Mouse (Mus musculus): Measurements from ENCODE around the gene Rs1. TPM values are rescaled to one million over a fixed set of nuclear protein-coding genes. Genes with fewer than 3 reads are reported as not detected.
"Not testable (repeated sequence)": the region's sequence is repeated elsewhere in the genome, so short reads cannot be mapped to it uniquely, and the experiment has no call there.

The Rs1 gene
- 0.02 TPM in 1 of 2 replicates, not detected in the other for polyA plus RNA-seq (2015; fragmentation: Nextera tagmentation; extraction: Ambion mirVana)

DNA sequence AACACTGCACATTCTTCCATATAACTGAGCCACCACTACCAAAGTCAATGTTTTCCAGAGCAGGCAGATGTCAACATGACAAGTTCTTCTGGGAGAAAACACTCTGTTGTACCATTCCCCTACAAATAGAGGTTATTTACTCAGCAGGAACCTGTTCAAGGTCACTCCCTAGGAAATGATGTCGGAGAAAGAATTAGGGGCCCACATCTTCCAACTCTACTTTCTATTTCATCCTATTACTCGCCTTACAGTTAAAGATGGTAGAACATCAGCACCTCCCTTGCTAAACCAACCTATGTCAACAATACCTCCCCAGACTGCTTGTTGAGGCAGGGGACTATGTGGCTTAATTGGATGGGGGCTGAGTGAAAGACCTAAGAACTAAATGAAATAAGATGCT, at the start of gene Rs1:
Gene Rs1 (plus strand): TSS at position 301 of the 400 bp plus-strand sequence.
- no peaks in the 10 kb centered on the region for H3K4me1 ChIP-seq
- 70% methylated on average over 2 of the region's 2 CpGs for WGBS
- H3K9me3 ChIP-seq = no peaks in the 10 kb centered on the region
- ATAC-seq (ENCODE audit: borderline replicate concordance, extremely low read depth, low FRiP score, low TSS enrichment) = no peak
- H3K27ac ChIP-seq = no peak within 1 kb of the TSS
- peak within 1 kb of the TSS; percentile 42 for H3K4me2 ChIP-seq
- no peaks in the 10 kb centered on the region for H3K36me3 ChIP-seq
- H3K9ac ChIP-seq = no peak within 1 kb of the TSS
- H3K27me3 ChIP-seq = peaks cover 2% of the 10 kb centered on the region; the same call in 1 of the 2 replicates
- peak within 1 kb of the TSS; percentile 53 for H3K4me3 ChIP-seq

DNA sequence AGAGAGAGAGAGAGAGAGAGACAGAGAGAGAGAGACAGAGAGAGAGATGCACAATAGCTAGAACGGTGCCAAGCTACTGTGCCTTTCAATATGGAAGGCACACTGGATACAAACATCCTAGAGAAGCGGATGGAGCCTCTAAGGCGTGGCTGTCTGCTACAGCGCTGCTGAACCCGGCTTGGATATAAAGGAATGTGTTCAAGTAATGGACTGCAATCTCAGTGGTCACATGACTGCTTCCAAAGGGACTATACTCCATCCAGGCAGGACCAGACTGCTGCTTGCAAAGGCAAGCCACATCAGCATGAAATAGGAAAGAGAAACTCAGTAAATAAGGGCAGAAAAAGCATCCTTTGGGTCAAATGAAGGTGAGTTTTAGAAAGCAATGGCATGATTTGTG, 32.2 kb upstream of the Rs1 start, which contains the start of gene Ppef1:
Gene Ppef1 (minus strand): TSS at position 116 of the 400 bp plus-strand sequence.
- Histone ChIP-seq H3K4me3 (no peak within 1 kb of the TSS), H3K4me1 (no peaks in the 10 kb centered on the region), H3K27me3 (peaks cover 3% of the 10 kb centered on the region; the same call in 1 of the 2 replicates), H3K4me2 (no peak within 1 kb of the TSS), H3K36me3 (no peaks in the 10 kb centered on the region), H3K9me3 (no peaks in the 10 kb centered on the region), H3K9ac (no peak within 1 kb of the TSS), H3K27ac (no peak within 1 kb of the TSS)
- ATAC-seq (ENCODE audit: borderline replicate concordance, extremely low read depth, low FRiP score, low TSS enrichment) = no peak
- WGBS = 64% methylated on average over 5 of the region's 5 CpGs

DNA sequence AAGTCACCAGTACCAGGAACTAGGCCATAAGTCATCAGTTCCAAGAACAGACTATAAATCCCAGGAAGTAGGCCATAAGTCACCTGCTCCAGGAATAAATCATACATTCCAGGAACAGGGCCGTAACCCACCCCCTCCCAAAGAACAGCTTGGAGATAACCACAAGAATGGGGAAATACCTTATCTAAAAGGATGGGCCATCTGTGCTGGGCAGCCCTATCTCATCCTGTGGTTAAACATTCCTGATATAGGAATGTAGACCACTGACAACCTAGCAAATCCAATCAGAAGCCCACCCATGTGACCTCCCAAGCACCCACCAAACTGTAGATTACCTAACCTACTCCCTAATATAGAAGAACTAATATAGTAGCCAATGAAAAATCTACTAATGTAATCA, 22.4 kb upstream of the Rs1 start:
- H3K4me3 ChIP-seq = no peak overlapping the region
- no peak for ATAC-seq (ENCODE audit: borderline replicate concordance, extremely low read depth, low FRiP score, low TSS enrichment)

DNA sequence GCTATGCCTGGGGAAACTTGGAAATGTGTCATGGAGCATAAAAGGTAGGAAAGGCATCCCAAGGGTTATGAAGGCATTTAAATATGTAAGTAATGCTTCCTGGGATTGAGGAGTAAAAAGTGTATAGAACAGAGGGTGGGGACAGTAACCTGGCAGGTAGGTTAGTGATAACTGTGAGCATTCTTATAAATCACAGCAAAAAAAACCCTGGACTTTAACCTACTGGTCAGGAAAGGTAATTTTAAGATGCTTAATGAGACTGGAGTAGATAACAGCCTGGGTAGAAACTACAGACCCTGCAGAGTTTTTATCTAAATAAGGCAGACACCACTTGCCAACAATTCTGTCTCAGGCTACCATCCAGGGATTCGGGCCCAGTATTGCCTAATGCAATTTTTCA, 19.2 kb upstream of the Rs1 start:
- Histone ChIP-seq H3K4me1 (no peaks in the 10 kb centered on the region), H3K4me3 (no peak overlapping the region), H3K9ac (no peak overlapping the region), H3K4me2 (no peak overlapping the region), H3K27ac (no peak overlapping the region), H3K27me3 (no peaks in the 10 kb centered on the region), H3K9me3 (no peaks in the 10 kb centered on the region), H3K36me3 (no peaks in the 10 kb centered on the region)
- ATAC-seq (ENCODE audit: borderline replicate concordance, extremely low read depth, low FRiP score, low TSS enrichment) = no peak
- 67% methylated on average over 1 of the region's 1 CpGs for WGBS

More for the DNA sequence above, 22.4 kb upstream of the Rs1 start:
- WGBS = 88% methylated on average over 1 of the region's 1 CpGs
- H3K27ac ChIP-seq = no peak overlapping the region
- H3K36me3 ChIP-seq = no peaks in the 10 kb centered on the region
- no peaks in the 10 kb centered on the region for H3K27me3 ChIP-seq
- no peak overlapping the region for H3K9ac ChIP-seq
- no peaks in the 10 kb centered on the region for H3K4me1 ChIP-seq
- no peak overlapping the region for H3K4me2 ChIP-seq
- no peaks in the 10 kb centered on the region for H3K9me3 ChIP-seq

DNA sequence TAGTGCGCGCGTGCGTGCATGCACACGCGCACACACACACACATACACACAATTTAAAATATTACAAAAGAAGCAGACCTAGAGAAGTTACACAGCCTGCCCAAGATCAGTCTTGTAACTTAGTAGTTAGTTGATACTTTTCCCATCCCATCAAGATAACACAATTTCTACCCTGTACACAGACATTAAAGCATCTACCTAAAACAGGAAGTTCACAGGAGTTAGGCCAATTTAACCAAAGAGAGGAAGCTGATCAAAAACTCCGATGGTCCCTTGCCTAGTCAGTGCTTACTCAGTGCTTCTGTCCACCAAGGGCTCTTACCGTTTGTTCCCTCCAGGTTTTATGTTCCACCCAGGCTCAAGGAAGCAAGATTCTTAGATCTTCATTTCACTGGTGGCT, 17.0 kb upstream of the Rs1 start:
- Histone ChIP-seq H3K4me3 (no peak overlapping the region), H3K27me3 (no peaks in the 10 kb centered on the region; the same call in 1 of the 2 replicates), H3K4me2 (no peak overlapping the region), H3K4me1 (no peaks in the 10 kb centered on the region), H3K9ac (no peak overlapping the region), H3K9me3 (no peaks in the 10 kb centered on the region), H3K36me3 (no peaks in the 10 kb centered on the region), H3K27ac (no peak overlapping the region)
- WGBS = 87% methylated on average over 8 of the region's 8 CpGs
- no peak for ATAC-seq (ENCODE audit: borderline replicate concordance, extremely low read depth, low FRiP score, low TSS enrichment)

DNA sequence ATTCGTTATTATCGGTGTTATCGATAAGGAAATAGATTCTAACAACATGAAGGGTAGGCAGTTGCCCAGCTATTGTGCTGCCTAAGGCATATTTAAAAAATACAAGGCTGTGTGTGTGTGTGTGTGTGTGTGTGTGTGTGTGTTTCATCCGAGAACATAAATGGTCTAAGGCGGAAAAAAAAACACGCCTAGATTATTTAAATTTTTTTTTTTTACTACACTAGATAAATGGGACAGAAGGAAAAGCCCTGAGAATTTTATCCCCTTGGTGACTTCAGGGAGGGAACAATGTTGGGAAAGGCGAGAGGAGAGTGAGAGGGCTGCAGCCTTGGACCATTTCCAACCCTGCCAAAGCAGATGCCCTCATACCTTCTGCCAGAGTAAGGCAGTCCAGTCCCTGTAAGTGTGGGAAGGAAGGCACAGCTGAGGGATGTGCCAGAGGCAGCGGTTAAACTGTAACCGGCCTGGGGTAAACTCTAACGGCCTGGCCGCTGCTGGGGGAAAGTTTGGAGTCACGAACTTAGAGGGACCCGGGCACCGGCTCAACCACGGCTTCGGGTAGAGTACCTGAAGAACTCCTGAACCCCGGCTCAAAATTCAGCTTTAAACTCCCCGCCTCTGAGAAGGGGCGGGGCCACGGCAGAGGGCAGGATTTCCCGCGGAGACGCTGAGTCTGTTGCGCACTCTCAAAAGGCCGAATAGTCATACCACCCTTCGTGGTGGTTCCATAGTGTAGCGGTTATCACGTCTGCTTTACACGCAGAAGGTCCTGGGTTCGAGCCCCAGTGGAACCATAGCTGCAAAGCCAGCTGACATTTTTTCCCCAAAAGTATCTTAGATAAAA, 2.2 kb upstream of the Rs1 start:
- peak; percentile 96 for ATAC-seq (ENCODE audit: borderline replicate concordance, extremely low read depth, low FRiP score, low TSS enrichment)
- 28% methylated on average over 30 of the region's 30 CpGs for WGBS
- no peaks in the 10 kb centered on the region for H3K27me3 ChIP-seq

DNA sequence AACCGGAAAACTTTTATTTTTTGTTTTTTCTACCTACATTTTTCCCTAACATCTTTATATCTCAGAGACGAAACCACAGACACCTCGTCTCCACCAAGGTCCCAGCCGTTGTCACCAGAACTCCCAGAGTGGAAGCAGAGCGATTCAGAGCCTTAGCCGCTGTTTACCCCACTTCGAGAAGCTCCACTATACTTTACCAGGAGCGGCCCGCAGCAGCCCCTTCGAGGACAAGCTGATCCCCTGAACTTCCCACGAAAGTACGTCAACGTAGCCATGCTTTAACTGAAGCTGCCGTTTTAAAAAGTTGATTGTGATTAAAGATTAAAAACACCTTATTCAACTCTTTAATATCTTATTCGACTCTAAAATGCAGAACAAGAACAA, 1.6 kb upstream of the Rs1 start:
- no peak overlapping the region for H3K9ac ChIP-seq

More for the DNA sequence above, 2.2 kb upstream of the Rs1 start:
- Histone ChIP-seq H3K4me2 (peak overlapping the region; percentile 48), H3K9ac (peak overlapping the region; percentile 36; the same call in 1 of the 2 replicates), H3K27ac (no peak overlapping the region; the same call in 1 of the 2 replicates), H3K4me3 (peak overlapping the region; percentile 53), H3K9me3 (no peaks in the 10 kb centered on the region), H3K4me1 (no peaks in the 10 kb centered on the region), H3K36me3 (no peaks in the 10 kb centered on the region)

DNA sequence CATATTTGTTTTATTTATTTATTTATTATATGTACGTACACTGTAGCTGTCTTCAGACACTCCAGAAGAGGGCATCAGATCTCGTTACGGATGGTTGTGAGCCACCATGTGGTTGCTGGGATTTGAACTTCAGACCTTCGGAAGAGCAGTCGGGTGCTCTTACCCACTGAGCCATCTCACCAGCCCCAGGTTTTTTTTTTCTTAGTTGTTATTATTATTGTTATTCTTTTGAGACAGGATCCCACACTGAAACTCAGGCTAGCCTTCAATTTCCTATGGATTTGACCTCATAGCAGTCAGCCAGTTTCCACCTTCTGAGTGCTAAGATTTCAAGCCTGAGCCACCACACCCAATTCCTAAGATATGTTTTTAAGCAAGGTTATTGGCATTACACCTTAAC, 1.8 kb downstream of the Rs1 start:
- H3K9me3 ChIP-seq; H3K36me3 ChIP-seq; H3K4me2 ChIP-seq; H3K4me3 ChIP-seq; H3K27me3 ChIP-seq; ATAC-seq (ENCODE audit: borderline replicate concordance, extremely low read depth, low FRiP score, low TSS enrichment); H3K4me1 ChIP-seq; H3K27ac ChIP-seq; H3K9ac ChIP-seq: not testable (repeated sequence)
- 75% methylated on average over 5 of the region's 5 CpGs for WGBS

More for the DNA sequence above, 1.6 kb upstream of the Rs1 start:
- peak overlapping the region; percentile 42 for H3K4me2 ChIP-seq
- no peak overlapping the region; the same call in 1 of the 2 replicates for H3K27ac ChIP-seq
- 30% methylated on average over 15 of the region's 15 CpGs for WGBS
- no peaks in the 10 kb centered on the region for H3K9me3 ChIP-seq
- H3K4me3 ChIP-seq = peak overlapping the region; percentile 53
- no peaks in the 10 kb centered on the region for H3K27me3 ChIP-seq
- ATAC-seq (ENCODE audit: borderline replicate concordance, extremely low read depth, low FRiP score, low TSS enrichment) = peak; percentile 90
- no peaks in the 10 kb centered on the region for H3K4me1 ChIP-seq
- no peaks in the 10 kb centered on the region for H3K36me3 ChIP-seq

DNA sequence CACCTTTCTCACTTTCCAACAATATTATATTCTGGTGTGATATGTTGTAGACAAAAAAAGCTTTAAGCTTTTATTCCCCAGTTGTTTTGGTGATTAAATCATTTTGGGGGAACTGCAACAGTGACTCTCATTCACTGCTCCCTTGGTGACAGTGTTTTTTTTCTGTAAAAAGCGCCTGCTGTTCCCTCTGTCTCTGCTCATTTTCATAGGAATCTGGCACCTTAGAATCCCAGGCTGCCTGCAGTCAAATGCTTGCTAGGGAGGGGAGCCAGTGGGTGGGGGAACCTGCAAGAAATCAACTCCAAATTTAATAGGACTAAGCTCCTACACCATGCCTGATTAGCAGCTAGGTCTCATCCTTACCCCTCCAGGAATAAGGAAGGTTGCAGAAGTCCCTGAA, 5.2 kb downstream of the Rs1 start:
- H3K9me3 ChIP-seq = no peaks in the 10 kb centered on the region
- no peak overlapping the region for H3K4me3 ChIP-seq
- no peak overlapping the region for H3K9ac ChIP-seq
- H3K4me1 ChIP-seq = no peaks in the 10 kb centered on the region
- WGBS = 22% methylated on average over 1 of the region's 1 CpGs
- no peak overlapping the region for H3K4me2 ChIP-seq
- peaks cover 2% of the 10 kb centered on the region; the same call in 1 of the 2 replicates for H3K27me3 ChIP-seq
- ATAC-seq (ENCODE audit: borderline replicate concordance, extremely low read depth, low FRiP score, low TSS enrichment) = no peak
- H3K27ac ChIP-seq = no peak overlapping the region
- no peaks in the 10 kb centered on the region for H3K36me3 ChIP-seq

DNA sequence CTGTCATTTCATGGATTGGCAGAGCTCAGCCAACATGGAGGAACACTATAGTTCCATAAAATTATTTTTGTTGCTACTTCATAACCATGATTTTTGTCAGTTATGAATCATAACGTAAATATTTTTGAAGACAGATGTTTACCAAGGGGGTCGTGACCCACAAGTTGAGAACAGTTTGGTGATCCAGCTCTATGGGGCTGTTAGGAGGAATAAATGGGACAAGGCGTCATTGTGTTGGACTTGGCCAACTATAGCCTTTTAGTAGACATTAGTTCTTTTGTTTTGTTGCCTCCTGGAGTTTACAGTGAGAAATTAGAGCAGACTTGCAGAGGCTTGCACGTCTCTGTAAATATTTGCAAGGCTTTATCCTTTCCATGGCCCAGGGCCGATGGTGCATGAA, 14.5 kb downstream of the Rs1 start:
- H3K36me3 ChIP-seq = no peaks in the 10 kb centered on the region

DNA sequence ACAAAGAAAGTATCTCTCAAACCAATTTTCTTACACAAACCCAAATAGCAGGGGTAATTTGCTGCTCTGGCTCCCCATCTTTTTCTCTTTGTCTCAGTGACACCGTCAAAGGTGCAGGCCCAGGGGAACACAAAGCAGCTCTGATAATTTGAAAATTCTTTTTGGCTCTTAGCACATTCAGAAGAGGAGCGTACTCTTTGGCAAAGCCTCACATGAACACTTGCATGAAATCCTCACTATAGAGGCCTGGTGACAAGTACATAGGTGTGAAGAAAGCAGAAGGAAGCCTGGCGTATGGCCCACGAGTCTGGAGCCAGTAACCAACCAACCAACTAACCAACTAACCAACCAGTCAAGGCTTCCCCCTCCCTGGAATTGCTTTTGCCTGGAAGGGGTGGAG, 27.1 kb downstream of the Rs1 start:
- Histone ChIP-seq H3K4me1 (no peaks in the 10 kb centered on the region), H3K27ac (no peak overlapping the region), H3K4me2 (no peak overlapping the region), H3K9ac (no peak overlapping the region), H3K36me3 (no peaks in the 10 kb centered on the region), H3K27me3 (peaks cover 5% of the 10 kb centered on the region; the same call in 1 of the 2 replicates), H3K9me3 (no peaks in the 10 kb centered on the region), H3K4me3 (no peak overlapping the region)
- ATAC-seq (ENCODE audit: borderline replicate concordance, extremely low read depth, low FRiP score, low TSS enrichment) = no peak
- WGBS = 81% methylated on average over 4 of the region's 4 CpGs

More for the DNA sequence above, 14.5 kb downstream of the Rs1 start:
- Histone ChIP-seq H3K4me3 (no peak overlapping the region), H3K27me3 (0 out of 2 replicates have a peak, but pooled peaks cover 4% of the 10 kb centered on the region), H3K4me2 (no peak overlapping the region), H3K4me1 (no peaks in the 10 kb centered on the region), H3K9ac (no peak overlapping the region), H3K27ac (no peak overlapping the region), H3K9me3 (no peaks in the 10 kb centered on the region)
- 60% methylated on average over 5 of the region's 5 CpGs for WGBS
- no peak for ATAC-seq (ENCODE audit: borderline replicate concordance, extremely low read depth, low FRiP score, low TSS enrichment)

DNA sequence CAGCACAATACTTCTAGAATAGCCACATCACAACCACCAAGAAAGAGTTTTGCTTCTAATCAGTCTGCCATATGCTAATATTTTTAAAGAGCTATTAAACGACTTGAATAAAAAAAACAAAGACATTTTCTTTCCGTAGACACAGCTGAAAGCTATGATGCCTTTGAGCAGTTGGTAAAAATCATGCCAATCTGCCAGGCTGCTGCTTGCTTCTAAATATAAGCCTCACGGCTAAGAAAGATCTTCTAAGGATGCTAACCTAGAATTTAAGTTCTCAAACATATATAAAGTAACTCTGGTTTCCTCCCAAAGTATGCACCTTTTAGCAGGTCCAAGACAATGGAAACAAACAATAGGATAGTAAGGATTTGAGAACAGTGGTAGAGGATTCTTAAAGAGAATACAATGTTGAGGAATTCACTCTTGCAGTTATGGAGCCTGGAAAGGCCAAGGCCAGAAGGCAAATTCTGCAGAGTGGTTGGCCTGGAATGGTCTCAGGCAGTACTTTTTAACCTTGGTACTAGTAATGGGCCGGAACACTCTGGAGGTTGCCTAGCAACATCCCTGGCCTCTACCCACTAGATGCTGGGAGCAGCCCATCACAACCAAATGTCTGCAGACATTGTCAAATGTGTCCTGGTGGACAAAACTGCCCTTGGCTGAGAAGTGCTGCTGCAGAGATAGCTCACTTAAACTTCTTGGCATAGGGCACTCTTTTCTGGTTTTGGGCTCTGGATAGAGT, 36.8 kb downstream of the Rs1 start:
- no peaks in the 10 kb centered on the region for H3K9me3 ChIP-seq
- H3K4me3 ChIP-seq = no peak overlapping the region
- no peaks in the 10 kb centered on the region for H3K4me1 ChIP-seq
- no peak overlapping the region for H3K4me2 ChIP-seq
- WGBS = 86% methylated on average over 4 of the region's 4 CpGs
- peaks cover 4% of the 10 kb centered on the region; the same call in 1 of the 2 replicates for H3K27me3 ChIP-seq
- H3K27ac ChIP-seq = no peak overlapping the region
- H3K9ac ChIP-seq = no peak overlapping the region
- H3K36me3 ChIP-seq = no peaks in the 10 kb centered on the region
- ATAC-seq (ENCODE audit: borderline replicate concordance, extremely low read depth, low FRiP score, low TSS enrichment) = no peak
